Mouse (Mus musculus) erythroblast, embryonic 14.5 days (primary cell): ENCODE results near the gene Fam126b.

ENCODE experiments used
- GATA1 ChIP-seq: IDR thresholded peaks from 2 replicates; pipeline ENCODE4 v1.6.1; 2012; ENCODE audit warnings: low read length, inconsistent platforms, mixed read lengths
- TAL1 ChIP-seq: IDR thresholded peaks from 3 replicates; pipeline ENCODE4 v1.6.1; 2012; ENCODE audit warnings: low read length, inconsistent platforms, mixed read lengths

GRCm38 (mm10) chr1:58495603-58496002 is 90.5 kb downstream of the Fam126b start:
- TF ChIP-seq GATA1 (no peak), TAL1 (no peak)
